Mouse (Mus musculus) G1E (cell line): ENCODE data around the gene Myocd.

Experiments
- CTCF ChIP-seq: IDR thresholded peaks from 2 replicates; pipeline ENCODE4 v1.5.1; 2012; ENCODE audit warnings: low read depth, low read length, inconsistent platforms, mixed read lengths
- GATA1 ChIP-seq: IDR thresholded peaks from 2 replicates; pipeline ENCODE4 v1.6.1; 2012; ENCODE audit warnings: borderline replicate concordance, low read length, inconsistent platforms, mixed read lengths
- POLR2AphosphoS5 ChIP-seq: IDR thresholded peaks from 2 replicates; pipeline ENCODE4 v1.6.1; 2012; ENCODE audit warnings: low read depth, low read length, inconsistent platforms; ENCODE audit not compliant: insufficient replicate concordance
- TAL1 ChIP-seq: conservative IDR thresholded peaks from 2 replicates; pipeline ENCODE4 v1.6.1; 2012; ENCODE audit warnings: low read depth, low read length, inconsistent platforms, mixed read lengths

- no peak for TF ChIP-seq CTCF
- TF ChIP-seq GATA1: no peak
- no peak for TF ChIP-seq TAL1
- TF ChIP-seq POLR2AphosphoS5: no peak
These were observed 143.2 kb downstream of the Myocd start for GRCm38 (mm10) chr11:65126566-65126965.
